Mouse (Mus musculus) ES-Bruce4 (cell line): ENCODE measurements around the gene Lhb.

Experiments
- CTCF ChIP-seq: IDR thresholded peaks from one replicate; pipeline ENCODE4 v1.8.1; 2011; ENCODE audit warnings: low read depth, low read length
- EP300 ChIP-seq: IDR thresholded peaks from 2 replicates; pipeline ENCODE4 v1.6.1; 2011; ENCODE audit warnings: low read depth, low read length; ENCODE audit not compliant: insufficient read depth
- POLR2A ChIP-seq: IDR thresholded peaks from one replicate; pipeline ENCODE4 v1.8.1; 2011; ENCODE audit warnings: low read length; ENCODE audit not compliant: insufficient read depth

DNA sequence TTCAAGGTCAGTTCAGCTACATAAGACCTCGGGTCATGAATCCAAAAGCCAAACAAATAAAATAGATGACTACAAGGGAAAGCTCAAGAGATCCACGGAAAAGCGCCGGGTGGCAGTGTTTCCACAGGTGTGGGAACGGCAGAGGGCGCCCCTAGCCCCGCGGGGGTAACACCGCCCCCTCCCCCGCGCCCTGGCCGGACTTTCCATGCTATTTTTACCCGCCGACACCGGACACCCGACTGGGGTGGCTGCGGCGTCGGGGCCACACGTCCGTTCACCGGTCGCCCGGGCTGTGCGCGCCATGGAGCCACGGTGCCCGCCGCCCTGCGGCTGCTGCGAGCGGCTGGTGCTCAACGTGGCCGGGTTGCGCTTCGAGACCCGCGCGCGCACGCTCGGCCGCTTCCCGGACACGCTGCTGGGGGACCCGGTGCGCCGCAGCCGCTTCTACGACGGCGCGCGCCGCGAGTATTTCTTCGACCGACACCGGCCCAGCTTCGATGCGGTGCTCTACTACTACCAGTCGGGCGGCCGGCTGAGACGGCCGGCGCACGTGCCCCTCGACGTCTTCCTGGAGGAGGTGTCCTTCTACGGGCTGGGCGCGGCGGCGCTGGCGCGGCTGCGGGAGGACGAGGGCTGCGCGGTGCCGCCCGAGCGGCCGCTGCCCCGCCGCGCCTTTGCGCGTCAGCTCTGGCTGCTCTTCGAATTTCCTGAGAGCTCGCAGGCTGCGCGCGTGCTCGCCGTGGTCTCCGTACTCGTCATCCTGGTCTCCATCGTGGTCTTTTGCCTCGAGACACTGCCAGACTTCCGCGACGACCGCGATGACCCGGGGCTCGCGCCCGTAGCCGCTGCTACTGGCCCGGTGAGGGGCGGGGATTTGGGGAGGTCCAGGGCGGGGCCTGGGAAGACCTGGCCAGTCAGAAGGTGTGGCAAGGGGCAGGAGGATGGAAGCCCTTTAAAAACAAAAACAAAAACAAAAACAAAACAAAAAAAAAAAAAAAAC is 14.2 kb upstream of the Lhb start:
- TF ChIP-seq CTCF (peak; percentile 39), EP300 (no peak), POLR2A (peak; percentile 16)
